Mouse (Mus musculus): Measurements from ENCODE around the gene Dph1. TPM values are rescaled to one million over a fixed set of nuclear protein-coding genes. Genes with fewer than 3 reads are reported as not detected.

Dph1 gene
- total RNA-seq, 2 experiments from 2014 or later: 30.7 to 31.4 TPM

DNA sequence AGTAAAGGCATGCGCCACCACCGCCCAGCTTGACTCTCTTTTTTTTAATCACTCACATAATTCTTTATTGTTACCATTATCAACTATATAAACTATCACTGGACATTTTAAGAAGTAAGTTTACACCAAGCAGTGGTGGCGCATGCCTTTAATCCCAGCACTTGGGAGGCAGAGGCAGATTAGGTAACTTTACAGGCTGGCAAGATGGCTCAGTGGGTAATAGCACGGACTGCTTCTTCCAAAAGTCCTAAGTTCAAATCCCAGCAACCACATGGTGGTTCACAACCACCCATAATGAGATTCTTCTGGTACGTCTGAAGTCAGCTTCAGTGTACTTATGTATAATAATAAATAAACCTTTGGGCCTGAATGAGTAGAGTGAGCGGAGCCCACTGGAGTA lies 61.6 kb downstream of the Dph1 start:
- no peak for DNase-seq (ENCODE audit: low spot score in 2 of 2)
- Histone ChIP-seq H3K27ac (no peak overlapping the region), H3K4me3 (no peak overlapping the region)
- no peak for TF ChIP-seq CTCF (conservative IDR thresholded peaks at IDR 0.05)

Small RNA genes lying within 50 kb of the gene (microRNA-seq; reads per million reads assigned to microRNA genes)
- gene Mir132 (11,692 to 26,687 reads per million in 2 experiments), gene Mir212 (324 to 504 reads per million in 2 experiments)

Other genes starting within 250 kb of the Dph1 start
- gene Hic1, start 21.7 kb downstream of the Dph1 start, total RNA-seq (2021): 1 to 10 TPM; 3.8 to 3.9 TPM
- 10 to 100 TPM; 19.3 to 22.4 TPM for gene Ovca2, start 12.4 kb downstream of the Dph1 start, total RNA-seq (2021)
- gene Rtn4rl1, start 2.5 kb upstream of the Dph1 start, total RNA-seq (2021): 100 to 1,000 TPM; 104 to 110 TPM
- 10 to 100 TPM; 64.1 to 67.0 TPM for gene Rpa1, start 157.1 kb upstream of the Dph1 start, total RNA-seq (2021)
- 10 to 100 TPM; 14.9 to 16.7 TPM for gene Smyd4, start 157.2 kb upstream of the Dph1 start, total RNA-seq (2021)
- 10 to 100 TPM; 14.0 to 15.6 TPM for gene Serpinf1, start 231.5 kb upstream of the Dph1 start, total RNA-seq (2021)
- under 1 TPM; 0.38 to 0.52 TPM for gene Serpinf2, start 248.3 kb upstream of the Dph1 start, total RNA-seq (2021)